Mouse (Mus musculus): ENCODE measurements around the gene Golga1.

DNA sequence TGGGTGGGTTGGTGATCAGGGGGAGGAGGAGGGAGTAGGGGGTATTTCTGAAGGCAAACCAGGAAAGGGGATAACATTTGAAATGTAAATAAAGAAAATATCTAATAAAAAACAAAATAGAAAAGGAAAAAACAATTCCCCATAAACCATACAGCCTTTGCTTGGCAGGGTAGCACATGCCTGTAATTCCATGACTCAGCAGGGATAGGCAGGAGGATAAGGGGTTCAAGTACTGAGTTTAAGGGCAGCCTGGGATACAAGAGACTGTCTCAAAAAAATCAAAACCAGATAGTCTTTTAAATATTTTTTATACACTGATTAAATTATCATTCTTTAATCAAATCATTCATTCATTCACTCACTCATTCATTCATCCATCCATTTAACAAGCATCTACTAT lies 45.2 kb upstream of the Golga1 start:
- TF ChIP-seq CTCF (IDR thresholded peaks at IDR 0.05; ENCODE audit: insufficient read depth, low read depth, low read length) (no peak), POLR2A (IDR thresholded peaks at IDR 0.05; ENCODE audit: insufficient read depth, low read depth, low read length) (no peak)
